Mouse (Mus musculus) adrenal gland (tissue): ENCODE results near the gene Rab27a.

Source experiments
- intact Hi-C: fragments of 180-260 bp; cut with DNase I; formaldehyde crosslinking; loops from one replicate; pipeline ENCODE4 v1.15.1; 2025
- long read RNA-seq, 2 experiments: library from polyadenylated mRNA; unstranded; transcript quantifications; one replicate each; pipeline ENCODE4 v2.0.0; 2020; ENCODE audit warnings: borderline replicate concordance in 1 of 2; ENCODE audit not compliant: insufficient replicate concordance in 1 of 2

Gene Rab27a
- long read RNA-seq, experiment 1, partial matches to known transcripts: 0 of 1 reads
- long read RNA-seq, experiment 1, other reads (novel, unspliced or antisense): 1 of 1 reads
- long read RNA-seq, experiment 2, partial matches to known transcripts: 0 of 5 reads
- long read RNA-seq, experiment 2, other reads (novel, unspliced or antisense): 1 of 5 reads

- intact Hi-C loops: loop anchor here (1.0 to 5.0 kb wide), 2 partner anchors 47 to 77 kb away; no protein-coding TSS in a partner anchor
These were observed at the start of gene Rab27a for GRCm38 (mm10) chr9:73044146-73045079. Rab27a (plus strand) TSS chr9:73044854.

GRCm38 (mm10) chr9:72996167-72996566 is 48.5 kb upstream of the Rab27a start:
- intact Hi-C loops: no loop called here

DNA sequence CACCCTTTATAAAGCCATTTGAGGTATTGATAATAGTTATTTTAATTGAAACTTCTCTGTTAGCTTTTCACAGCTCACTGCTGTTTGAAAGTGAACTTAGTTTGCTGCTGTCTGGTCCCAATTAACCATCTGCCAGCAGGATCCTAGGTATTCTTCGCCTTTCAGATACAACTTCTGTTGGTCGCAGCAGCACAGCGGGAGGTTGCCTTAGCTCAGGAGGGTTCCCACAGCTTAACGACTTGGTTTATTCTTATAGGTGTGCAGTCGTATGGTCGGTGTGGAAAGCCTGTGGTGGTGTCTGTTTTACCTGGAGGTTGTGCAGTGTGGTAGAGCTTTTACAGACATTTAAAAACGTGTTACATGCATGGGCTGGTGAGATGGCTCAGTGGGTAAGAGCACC is 47.8 kb upstream of the Rab27a start:
- intact Hi-C loops: no loop called here

- intact Hi-C loops: no loop called here
These were observed 44.2 kb upstream of the Rab27a start for GRCm38 (mm10) chr9:73000487-73000886.

DNA sequence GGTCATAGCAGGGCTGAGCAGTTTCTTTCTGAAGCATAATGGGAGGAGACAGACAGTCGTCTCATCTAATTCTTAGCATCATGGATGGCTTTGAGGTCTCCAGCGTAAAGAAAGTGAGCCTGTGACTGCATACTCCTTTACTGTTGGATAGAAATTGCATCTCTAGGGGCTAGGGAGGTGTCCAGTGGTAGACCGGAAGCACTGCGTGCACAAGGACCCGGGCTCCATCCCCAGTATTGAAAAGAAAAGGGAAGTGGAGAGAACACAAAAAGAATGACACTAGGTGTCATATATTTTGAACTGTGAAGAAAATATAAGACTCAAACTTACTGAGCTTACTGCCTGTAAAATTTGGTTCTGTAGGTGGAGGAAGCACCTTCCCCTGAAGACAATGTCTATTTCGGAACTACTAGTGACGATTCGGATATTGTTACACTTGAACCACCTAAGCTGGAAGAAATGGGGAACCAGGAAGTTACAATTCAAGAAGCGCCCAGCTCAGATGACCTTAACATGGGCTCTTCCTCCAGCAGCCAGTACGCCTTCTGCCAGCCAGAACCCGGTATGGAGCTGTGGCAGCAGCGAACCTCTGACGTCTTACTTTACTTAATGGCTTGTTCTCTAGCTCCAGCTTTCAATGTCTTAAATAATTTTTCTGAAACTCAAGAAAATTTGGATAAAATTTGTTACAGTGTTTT is 43.2 kb upstream of the Rab27a start:
- intact Hi-C loops: no loop called here

GRCm38 (mm10) chr9:73002177-73002576 is 42.5 kb upstream of the Rab27a start:
- intact Hi-C loops: no loop called here

DNA sequence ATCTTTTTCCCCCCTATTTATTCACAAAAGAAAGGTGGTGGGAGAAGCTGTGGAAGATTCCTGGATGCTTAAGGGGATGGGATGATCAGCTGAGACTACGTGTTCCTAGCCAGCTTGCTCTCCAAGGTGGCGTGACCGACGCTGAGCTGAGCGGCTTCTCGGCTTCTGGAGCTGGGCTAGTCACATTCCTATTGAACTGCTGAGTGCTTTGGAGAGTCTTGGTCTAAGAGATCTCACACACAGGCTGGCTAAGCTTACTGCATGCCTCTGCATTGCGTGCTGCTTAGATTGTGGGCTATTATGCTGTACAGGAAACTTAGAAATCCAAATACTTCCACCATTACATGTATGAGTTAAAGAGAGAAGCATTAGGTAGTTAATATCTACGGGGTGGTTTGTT is 40.6 kb upstream of the Rab27a start:
- intact Hi-C loops: no loop called here

- intact Hi-C loops: no loop called here
These were observed 39.5 kb upstream of the Rab27a start for GRCm38 (mm10) chr9:73005106-73005505.

- intact Hi-C loops: no loop called here
These were observed 38.5 kb upstream of the Rab27a start for GRCm38 (mm10) chr9:73006175-73006574.

- intact Hi-C loops: no loop called here
These were observed 36.3 kb upstream of the Rab27a start for GRCm38 (mm10) chr9:73008384-73008783.

DNA sequence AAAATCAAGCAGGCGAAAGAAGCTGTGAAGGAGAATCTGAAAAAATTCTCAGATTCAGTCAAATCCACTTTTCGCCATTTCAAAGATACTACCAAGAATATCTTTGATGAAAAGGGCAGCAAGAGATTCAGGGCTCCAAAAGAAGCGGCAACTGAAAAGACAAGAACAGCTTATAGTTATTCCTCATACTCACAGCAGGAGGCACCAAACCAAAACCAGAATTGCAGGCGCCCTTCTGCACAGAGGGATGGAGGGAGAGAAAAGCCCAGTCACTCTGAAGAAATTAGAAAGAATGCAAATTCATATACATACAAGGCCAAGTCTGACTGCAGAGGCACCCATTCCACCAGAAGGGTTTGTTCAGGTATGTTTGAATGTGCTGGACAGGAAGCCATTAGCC is 32.0 kb upstream of the Rab27a start:
- intact Hi-C loops: no loop called here

DNA sequence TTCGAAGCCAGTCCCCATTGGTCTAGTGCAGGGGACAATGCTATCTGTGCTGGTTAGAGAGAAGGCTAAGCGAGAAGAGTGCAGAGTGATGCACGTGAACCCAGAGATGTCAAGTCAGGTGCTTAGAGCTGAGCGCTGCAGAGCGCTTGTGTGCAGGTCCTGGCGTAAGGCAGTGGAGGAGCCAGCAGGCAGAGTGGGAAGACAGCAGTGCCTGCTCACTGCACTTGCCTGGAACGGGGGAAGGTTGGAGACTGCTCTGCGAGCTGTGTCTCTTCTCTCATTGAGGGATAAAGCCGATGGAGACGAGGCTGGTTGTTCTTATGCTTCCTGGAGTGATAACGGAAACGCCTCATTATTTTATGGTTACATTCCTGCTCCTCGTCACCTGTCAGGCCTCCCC is 29.9 kb upstream of the Rab27a start:
- intact Hi-C loops: no loop called here

DNA sequence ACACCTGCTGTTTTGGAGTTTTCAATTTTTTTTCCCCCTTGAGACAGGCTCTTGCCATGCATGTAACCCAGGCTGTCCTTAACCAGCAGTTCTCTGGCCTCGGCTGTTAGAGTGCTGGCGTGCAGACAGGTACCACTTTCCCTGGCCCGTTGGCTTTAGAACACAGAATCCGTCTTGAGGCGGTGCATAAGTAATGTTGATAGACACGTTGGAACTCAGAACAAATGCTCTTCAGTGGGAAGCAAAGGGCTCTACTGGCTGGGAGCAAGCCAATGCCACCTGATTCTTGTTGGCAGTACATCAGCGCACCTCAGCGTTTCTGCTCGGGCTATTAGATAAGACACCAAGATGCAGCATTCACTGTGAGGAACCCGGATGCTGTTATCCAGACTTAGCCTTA is 24.8 kb upstream of the Rab27a start:
- intact Hi-C loops: no loop called here

DNA sequence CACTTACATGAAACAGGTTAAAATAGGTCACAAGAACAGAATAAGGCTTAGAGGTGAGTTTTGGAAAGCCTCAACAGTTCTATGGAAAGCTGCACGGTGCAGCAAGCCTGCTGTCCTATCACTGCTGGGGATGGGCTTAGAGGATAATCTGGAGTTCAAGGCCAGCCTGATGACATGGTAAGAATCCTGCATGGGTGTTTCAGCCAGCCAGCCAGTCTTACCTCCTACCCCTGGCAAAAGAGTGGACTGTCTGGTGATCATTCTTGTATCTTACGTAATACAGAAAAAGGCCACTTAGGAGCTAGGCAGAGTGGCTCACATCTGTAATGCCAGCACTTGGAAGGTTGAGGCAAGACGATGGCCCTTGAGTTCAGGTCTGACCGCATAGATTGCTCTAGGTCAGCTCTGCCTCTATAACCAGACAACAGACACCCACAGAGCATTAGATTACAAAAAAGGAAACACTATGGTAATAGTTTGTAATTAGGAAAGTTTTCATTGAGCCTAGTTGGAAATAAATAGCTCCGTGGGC is 24.0 kb upstream of the Rab27a start:
- intact Hi-C loops: no loop called here

DNA sequence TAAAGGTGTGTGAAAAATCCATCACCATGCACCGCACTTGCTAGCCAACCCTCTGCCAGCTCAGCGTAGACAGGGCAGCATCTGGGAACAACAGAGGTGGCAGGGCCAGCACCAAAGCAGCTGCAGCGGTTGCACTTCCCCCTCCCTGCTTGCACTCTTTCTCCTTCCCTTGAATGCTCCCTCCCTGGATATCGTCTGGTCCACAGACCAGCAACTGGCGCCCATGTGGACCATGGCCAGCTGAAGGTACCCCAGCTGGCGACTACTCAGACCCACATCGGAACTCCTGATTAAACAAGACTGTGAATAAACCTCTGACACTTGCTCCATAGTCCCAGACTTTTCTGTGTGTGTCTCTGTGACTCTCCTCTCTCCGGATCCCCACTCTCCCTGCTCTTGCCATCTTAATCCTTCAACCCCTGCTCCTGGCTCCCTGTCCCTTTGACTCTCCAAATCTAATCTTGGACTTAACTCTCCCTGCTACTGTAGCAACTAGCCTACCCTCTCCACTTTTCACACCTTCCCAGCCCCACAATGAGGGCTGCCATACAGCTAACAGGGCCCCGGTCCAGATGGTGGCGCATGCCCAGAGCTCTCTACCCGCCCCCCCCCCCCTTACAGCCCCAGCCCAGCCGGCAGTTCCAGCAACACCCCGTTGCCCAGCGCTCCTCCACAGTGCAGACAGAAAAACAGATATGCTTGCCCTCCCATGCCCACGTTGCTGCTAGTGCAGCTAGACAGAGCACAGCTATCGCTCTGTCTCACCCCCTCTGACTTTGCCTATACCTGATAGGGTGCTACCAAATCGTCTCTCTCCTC is 18.6 kb upstream of the Rab27a start:
- intact Hi-C loops: no loop called here

GRCm38 (mm10) chr9:73030443-73030842 is 14.2 kb upstream of the Rab27a start:
- intact Hi-C loops: no loop called here

- intact Hi-C loops: no loop called here
These were observed 13.2 kb upstream of the Rab27a start for GRCm38 (mm10) chr9:73031421-73031820.

DNA sequence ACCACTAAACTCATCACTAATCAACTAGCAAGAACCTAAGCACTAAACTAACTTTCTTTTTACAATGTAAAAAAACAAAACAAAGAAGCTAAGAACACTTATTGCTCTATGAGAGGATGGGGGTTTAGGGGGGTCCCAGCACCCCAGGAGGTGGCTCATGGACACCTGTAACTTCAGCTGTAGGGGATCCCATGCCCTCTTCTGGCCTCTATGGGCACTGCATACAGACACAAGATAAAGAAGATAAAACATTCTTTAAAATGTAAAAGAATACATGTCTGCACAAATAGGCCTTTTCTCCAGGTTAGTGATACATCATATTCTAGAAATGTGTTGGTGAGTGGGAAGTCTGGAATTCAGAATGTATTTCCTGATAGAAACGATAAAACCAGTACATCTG is 11.2 kb upstream of the Rab27a start:
- intact Hi-C loops: no loop called here

- intact Hi-C loops: no loop called here
These were observed 5.3 kb upstream of the Rab27a start for GRCm38 (mm10) chr9:73039222-73039945.

- intact Hi-C loops: loop anchor here (5.0 kb wide), 1 partner anchor 73 kb away; no protein-coding TSS in a partner anchor
These were observed 4.6 kb upstream of the Rab27a start, which contains the start of gene Pigb for GRCm38 (mm10) chr9:73040080-73040479. Pigb (minus strand) TSS chr9:73040378.
